Mouse (Mus musculus): ENCODE data around the gene Fam107b. TPM values are rescaled to one million over a fixed set of nuclear protein-coding genes. Genes with fewer than 3 reads are reported as not detected.
"Not testable (repeated sequence)": the region's sequence is repeated elsewhere in the genome, so short reads cannot be mapped to it uniquely, and the experiment has no call there.

Gene Fam107b
- polyA plus RNA-seq, 1 experiment from 2014 or later = 38.3 TPM

DNA sequence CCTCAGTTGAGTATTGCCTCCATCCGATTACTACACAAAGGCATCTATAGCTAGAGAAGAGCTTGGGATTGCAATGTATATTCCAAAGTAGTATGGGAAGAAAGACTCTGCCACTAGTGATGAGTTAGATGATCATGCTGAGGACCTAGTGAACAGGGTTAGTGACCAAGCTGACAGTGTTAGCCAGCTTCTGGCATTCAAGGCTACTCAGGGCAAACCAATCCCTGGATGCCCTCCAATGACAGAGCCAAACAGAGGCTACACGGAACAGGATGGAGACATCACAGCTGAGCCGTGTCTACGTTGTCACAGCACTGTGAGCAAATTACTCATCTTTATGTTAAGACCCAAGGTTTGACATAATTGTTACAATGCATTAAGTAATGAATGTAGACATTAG lies 138.3 kb downstream of the Fam107b start:
- Histone ChIP-seq H3K27ac (replicated peaks) (no peak overlapping the region), H3K4me2 (no peak overlapping the region), H3K27me3 (no peaks in the 10 kb centered on the region), H3K36me3 (no peaks in the 10 kb centered on the region), H3K9me3 (no peaks in the 10 kb centered on the region), H3K4me3 (no peak overlapping the region), H3K9ac (no peak overlapping the region), H3K4me1 (replicated peaks) (no peaks in the 10 kb centered on the region)
- WGBS = 89% methylated on average over 4 of the region's 4 CpGs
- no peak for ATAC-seq (ENCODE audit: low read depth)

DNA sequence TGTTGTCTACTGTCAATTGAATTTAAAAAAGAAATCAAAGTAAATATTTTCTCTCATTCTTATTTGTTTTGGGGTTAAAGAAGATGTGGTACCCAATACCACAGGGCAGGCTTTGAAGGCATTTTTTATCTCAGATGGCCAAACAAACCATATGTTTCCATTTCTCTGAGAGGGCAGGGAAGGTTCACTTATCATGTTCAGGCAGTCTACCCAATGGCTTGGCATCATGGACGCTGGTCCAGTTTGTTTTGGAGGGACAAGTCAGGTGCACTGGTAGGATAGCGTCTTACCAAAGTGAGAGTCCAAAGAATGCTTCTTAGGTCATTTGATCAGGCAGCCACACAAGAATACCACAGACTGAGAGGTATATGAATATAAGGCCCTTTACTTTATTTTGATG lies 139.6 kb downstream of the Fam107b start:
- no peak overlapping the region for H3K4me3 ChIP-seq
- H3K4me2 ChIP-seq = no peak overlapping the region
- no peak overlapping the region for H3K9ac ChIP-seq
- H3K27me3 ChIP-seq = no peaks in the 10 kb centered on the region
- WGBS = 92% methylated on average over 2 of the region's 2 CpGs
- H3K27ac ChIP-seq (replicated peaks) = no peak overlapping the region
- H3K4me1 ChIP-seq (replicated peaks) = peaks cover 9% of the 10 kb centered on the region
- no peaks in the 10 kb centered on the region for H3K9me3 ChIP-seq
- ATAC-seq (ENCODE audit: low read depth) = no peak
- no peaks in the 10 kb centered on the region for H3K36me3 ChIP-seq

DNA sequence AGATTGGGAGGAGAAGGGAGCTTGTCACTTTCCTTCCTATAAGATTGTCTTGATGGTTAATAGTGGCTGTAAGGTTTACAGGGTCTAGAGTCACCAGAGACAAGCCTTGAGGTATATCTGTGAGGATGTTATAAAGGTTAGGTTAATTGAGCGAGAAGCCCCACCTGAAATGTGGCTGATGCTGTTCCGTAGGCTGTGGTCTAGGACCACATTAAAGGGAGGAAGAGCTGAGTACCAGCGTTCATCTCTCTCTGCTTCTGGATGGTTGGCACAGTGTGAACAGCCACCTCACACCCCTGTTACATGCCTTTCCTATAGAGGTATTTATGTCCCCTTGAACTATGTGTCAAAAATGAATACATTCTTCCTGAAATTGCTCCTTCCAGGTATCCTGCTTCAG lies 140.2 kb downstream of the Fam107b start:
- no peak overlapping the region for H3K4me3 ChIP-seq
- no peak overlapping the region for H3K27ac ChIP-seq (replicated peaks)
- H3K36me3 ChIP-seq = no peaks in the 10 kb centered on the region
- H3K9ac ChIP-seq = no peak overlapping the region
- no peaks in the 10 kb centered on the region for H3K27me3 ChIP-seq
- H3K4me2 ChIP-seq = no peak overlapping the region
- H3K4me1 ChIP-seq (replicated peaks) = peaks cover 15% of the 10 kb centered on the region
- no peaks in the 10 kb centered on the region for H3K9me3 ChIP-seq
- 92% methylated on average over 3 of the region's 3 CpGs for WGBS
- ATAC-seq (ENCODE audit: low read depth) = no peak

DNA sequence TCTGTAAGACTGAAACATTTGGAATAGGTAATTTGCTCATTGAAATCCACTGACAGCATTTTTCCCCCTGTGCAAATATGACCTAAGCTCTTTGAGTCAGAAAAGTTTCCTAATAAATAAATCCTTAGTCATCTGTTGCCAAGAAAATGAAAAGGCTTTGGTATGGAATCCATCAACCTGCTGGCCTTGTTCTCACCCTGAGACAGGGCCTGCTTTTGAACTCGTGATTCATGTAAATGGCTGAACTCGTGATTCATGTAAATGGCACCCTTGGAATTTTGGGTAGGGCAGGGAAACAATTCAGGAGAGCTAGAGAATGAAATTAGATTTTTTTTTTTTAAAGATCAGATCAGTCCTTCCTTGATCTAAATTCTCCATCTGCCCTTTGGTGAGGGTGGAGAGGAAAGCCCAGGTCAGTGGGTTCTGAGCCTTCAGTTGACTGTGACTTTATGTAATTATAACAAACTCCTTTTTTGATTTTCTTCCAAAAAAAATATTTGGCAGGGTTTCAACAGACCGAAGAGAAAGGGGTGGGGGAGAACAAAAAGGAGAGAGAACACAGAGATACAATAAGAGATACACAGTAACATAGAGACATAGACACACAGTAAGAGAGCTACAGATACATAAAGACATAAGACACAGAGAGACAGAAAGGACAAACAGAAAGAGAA lies 142.2 kb downstream of the Fam107b start:
- Histone ChIP-seq H3K36me3 (no peaks in the 10 kb centered on the region), H3K9ac (no peak overlapping the region), H3K27me3 (no peaks in the 10 kb centered on the region), H3K9me3 (no peaks in the 10 kb centered on the region), H3K4me1 (replicated peaks) (peaks cover 35% of the 10 kb centered on the region), H3K4me3 (no peak overlapping the region), H3K27ac (replicated peaks) (0 out of 2 replicates have a peak overlapping the region, but pooled peaks have one; percentile 82), H3K4me2 (0 out of 2 replicates have a peak overlapping the region, but pooled peaks have one; percentile 68)
- ATAC-seq (ENCODE audit: low read depth) = peak; percentile 3; the same call in 1 of the 2 replicates
- WGBS = 63% methylated on average over 3 of the region's 3 CpGs

DNA sequence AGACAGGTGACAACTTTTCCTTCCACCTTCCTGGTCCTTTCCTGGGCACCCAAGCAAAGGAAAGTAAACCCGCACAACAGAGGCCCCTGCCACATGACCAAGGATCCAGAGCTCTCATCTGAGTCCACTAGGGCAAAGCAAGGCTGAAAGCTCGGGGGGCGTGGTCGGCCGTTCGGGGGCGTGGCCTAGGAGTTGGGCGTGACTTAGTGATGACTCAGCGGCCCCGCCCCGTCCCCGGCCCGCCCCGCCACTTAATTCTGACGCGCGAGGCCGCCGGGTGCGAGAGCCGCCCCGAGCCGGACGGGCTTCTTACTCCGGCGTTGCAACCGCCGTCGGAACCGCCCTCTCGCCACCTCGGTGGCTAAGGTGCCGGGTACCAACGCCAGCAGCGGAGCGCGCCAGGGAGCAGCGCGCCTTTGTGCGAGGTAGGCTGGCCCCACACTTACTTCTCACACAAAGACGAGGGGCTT lies 143.0 kb downstream of the Fam107b start:
- peak overlapping the region; percentile 81 for H3K4me3 ChIP-seq
- H3K9me3 ChIP-seq = no peaks in the 10 kb centered on the region
- H3K27ac ChIP-seq (replicated peaks) = peak overlapping the region; percentile 82
- peaks cover 37% of the 10 kb centered on the region for H3K4me1 ChIP-seq (replicated peaks)
- ATAC-seq (ENCODE audit: low read depth) = peak; percentile 95
- peak overlapping the region; percentile 68 for H3K4me2 ChIP-seq
- under 1% methylated on average over 41 of the region's 41 CpGs for WGBS
- H3K9ac ChIP-seq = peak overlapping the region; percentile 96
- no peaks in the 10 kb centered on the region for H3K36me3 ChIP-seq
- H3K27me3 ChIP-seq = no peaks in the 10 kb centered on the region

DNA sequence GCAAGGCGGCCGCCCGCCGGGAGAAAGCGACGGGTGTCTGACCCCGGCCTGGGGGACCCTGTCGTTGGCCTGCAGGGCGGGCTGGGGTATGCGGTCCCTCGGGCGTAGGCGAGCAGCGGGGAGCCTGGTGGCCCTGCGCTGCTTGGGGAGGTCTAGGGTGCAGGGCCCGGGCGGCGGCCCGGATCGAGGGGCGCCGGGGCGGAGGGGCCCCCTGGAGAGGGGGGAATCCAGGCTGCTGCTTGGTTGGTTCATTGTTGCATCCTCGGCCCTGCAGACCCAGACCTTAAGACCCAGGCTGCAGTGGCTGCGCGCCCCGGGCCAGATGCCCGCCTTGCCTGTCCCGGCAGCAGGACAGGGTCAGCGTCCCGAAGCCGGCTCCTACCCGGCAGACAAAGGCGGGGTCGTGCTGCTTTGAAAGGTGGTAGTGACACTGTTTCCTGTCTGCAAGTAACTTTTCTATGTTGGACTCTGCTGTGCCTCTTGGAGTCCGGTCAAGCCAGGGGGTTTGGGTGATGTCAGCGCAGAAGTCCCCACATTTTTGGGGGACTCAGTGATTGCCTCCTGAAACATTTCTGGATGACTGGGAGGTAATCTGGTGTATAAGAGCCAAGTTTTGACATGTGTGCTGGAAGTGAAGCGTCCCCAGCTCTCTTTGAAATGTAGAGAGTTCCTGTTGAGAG lies 143.5 kb downstream of the Fam107b start:
- H3K27ac ChIP-seq (replicated peaks) = peak overlapping the region; percentile 82
- H3K36me3 ChIP-seq = no peaks in the 10 kb centered on the region
- WGBS = 1% methylated on average over 37 of the region's 38 CpGs
- no peaks in the 10 kb centered on the region for H3K9me3 ChIP-seq
- H3K4me3 ChIP-seq = peak overlapping the region; percentile 81
- H3K4me1 ChIP-seq (replicated peaks) = peaks cover 37% of the 10 kb centered on the region
- H3K27me3 ChIP-seq = no peaks in the 10 kb centered on the region
- peak overlapping the region; percentile 96 for H3K9ac ChIP-seq
- peak overlapping the region; percentile 68 for H3K4me2 ChIP-seq
- peak; percentile 84 for ATAC-seq (ENCODE audit: low read depth)

DNA sequence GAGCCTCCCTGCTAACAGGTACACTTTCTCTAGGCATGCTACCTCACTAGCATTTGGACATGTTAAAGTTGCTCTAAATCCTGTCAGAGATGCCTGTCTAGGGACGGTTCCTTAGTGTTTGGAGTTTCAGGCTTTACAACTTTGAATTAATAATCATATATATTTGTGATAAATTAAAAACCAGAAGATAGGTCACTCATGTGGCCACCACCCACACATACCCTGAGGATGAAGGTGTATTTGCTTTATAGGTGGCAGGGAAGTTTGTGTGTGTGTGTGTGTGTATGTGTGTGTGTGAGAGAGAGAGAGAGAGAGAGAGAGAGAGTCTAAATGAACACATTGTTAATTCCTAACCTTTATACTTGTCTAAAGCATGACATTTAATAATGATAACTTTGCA lies 144.2 kb downstream of the Fam107b start:
- H3K4me3 ChIP-seq = peak overlapping the region; percentile 81
- H3K27ac ChIP-seq (replicated peaks) = no peak overlapping the region
- H3K27me3 ChIP-seq = no peaks in the 10 kb centered on the region
- no peak for ATAC-seq (ENCODE audit: low read depth)
- peak overlapping the region; percentile 68 for H3K4me2 ChIP-seq
- H3K36me3 ChIP-seq = no peaks in the 10 kb centered on the region
- WGBS = 33% methylated on average over 1 of the region's 1 CpGs
- H3K9me3 ChIP-seq = no peaks in the 10 kb centered on the region
- peak overlapping the region; percentile 96 for H3K9ac ChIP-seq
- peaks cover 37% of the 10 kb centered on the region for H3K4me1 ChIP-seq (replicated peaks)

DNA sequence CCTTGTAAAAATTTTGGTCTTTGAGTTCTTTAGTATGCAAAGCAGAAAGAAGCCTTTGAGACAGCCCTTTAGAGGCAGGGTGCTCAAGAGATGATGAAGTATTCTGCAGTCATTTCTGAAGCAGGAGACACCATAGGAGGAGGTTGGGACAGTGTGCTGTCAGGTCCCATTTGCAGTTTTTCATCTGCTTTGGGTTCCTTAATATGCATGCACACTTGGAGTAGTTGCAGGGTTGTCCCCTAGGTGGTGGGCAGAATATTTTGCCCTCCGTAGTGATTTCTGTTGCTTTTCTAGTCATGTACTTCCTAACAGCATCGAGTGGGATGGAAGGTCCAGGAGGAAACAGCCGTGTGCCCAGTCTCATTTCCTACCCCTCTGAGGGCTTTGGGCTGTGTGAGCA lies 145.1 kb downstream of the Fam107b start:
- 72% methylated on average over 3 of the region's 3 CpGs for WGBS
- no peak overlapping the region for H3K9ac ChIP-seq
- peaks cover 37% of the 10 kb centered on the region for H3K4me1 ChIP-seq (replicated peaks)
- no peaks in the 10 kb centered on the region for H3K27me3 ChIP-seq
- H3K36me3 ChIP-seq = no peaks in the 10 kb centered on the region
- no peaks in the 10 kb centered on the region for H3K9me3 ChIP-seq
- H3K27ac ChIP-seq (replicated peaks) = no peak overlapping the region
- H3K4me3 ChIP-seq = no peak overlapping the region
- peak overlapping the region; percentile 68 for H3K4me2 ChIP-seq
- no peak for ATAC-seq (ENCODE audit: low read depth)

DNA sequence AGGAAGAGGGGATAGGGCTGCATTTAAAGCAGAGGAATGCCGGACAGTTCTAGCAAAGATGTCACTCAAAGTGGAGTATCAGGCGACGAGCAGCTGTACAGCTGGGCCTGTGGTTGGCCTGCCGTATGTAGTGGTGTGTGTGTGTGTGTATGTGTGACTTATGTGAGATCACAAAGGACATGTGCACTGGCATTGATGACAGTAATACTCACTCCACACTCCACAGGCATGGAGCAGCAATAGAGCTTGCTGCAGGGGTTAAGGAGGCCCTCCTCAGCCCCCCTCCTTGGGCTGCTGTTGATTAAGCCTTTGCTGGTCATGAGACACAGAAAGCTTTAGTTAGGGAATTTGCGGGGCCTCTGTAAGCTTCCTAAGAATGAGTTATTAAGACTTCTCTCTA lies 147.0 kb downstream of the Fam107b start:
- Histone ChIP-seq H3K4me3 (no peak overlapping the region), H3K9ac (no peak overlapping the region), H3K4me2 (no peak overlapping the region), H3K27ac (replicated peaks) (no peak overlapping the region), H3K36me3 (no peaks in the 10 kb centered on the region), H3K9me3 (no peaks in the 10 kb centered on the region), H3K27me3 (no peaks in the 10 kb centered on the region), H3K4me1 (replicated peaks) (peaks cover 44% of the 10 kb centered on the region)
- no peak for ATAC-seq (ENCODE audit: low read depth)
- 77% methylated on average over 5 of the region's 5 CpGs for WGBS

DNA sequence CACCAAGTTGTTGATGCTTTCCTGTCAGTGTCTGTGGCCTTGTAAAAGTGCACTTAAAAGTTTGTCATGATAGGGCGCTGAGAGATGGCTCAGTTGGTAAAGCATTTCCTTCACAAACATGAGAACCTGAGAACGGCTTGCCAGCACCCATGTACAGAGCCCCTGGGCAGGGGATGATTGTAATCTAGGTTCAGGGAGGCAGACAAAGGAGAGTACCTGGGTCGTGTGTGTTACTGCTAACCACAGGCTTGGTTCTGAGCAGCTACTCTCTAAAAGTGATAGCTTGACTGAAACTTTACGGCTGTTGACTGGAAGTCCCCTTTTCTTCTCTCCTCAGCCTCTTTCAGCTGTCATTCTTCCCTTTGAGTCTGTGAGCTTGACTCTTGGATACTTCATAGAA lies 147.6 kb downstream of the Fam107b start:
- H3K4me3 ChIP-seq = no peak overlapping the region
- no peaks in the 10 kb centered on the region for H3K9me3 ChIP-seq
- ATAC-seq (ENCODE audit: low read depth) = no peak
- H3K27me3 ChIP-seq = no peaks in the 10 kb centered on the region
- 81% methylated on average over 4 of the region's 4 CpGs for WGBS
- peaks cover 45% of the 10 kb centered on the region for H3K4me1 ChIP-seq (replicated peaks)
- no peaks in the 10 kb centered on the region for H3K36me3 ChIP-seq
- no peak overlapping the region for H3K9ac ChIP-seq
- H3K27ac ChIP-seq (replicated peaks) = no peak overlapping the region
- H3K4me2 ChIP-seq = no peak overlapping the region

DNA sequence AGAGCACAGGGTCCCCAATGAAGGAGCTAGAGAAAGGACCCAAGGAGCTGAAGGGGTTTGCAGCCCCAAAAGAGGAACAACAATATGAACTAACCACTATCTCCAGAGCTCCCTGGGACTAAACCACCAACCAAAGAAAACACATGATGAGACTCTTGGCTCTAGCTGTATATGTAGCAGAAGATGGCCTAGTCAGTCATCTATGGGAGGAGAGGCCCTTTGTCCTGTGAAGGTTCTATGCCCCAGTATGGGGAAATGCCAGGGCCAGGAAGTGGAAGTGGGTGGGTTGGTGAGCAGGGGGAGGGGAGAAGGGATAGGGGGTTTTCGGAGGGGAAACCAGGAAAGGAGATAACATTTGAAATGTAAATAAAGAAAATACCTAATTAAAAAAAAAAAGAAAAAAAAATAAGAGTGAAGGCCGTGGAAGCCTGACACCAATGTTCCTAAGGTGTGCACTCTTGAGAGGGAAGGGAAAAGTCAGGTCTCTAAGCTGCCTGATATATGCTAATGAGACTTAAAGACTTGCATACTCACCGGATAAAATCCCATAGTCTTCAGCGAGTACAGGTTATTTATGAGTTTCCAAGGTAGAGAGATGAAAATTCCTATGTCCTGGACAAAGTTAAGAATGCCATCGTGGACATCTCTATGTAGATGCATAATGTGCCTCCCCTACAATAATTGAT lies 149.3 kb downstream of the Fam107b start:
- WGBS = 87% methylated on average over 5 of the region's 5 CpGs
- H3K4me2 ChIP-seq; H3K27ac ChIP-seq (replicated peaks); H3K9ac ChIP-seq; H3K27me3 ChIP-seq; H3K4me3 ChIP-seq; H3K36me3 ChIP-seq; ATAC-seq (ENCODE audit: low read depth); H3K9me3 ChIP-seq: not testable (repeated sequence)
- peaks cover 39% of the 10 kb centered on the region for H3K4me1 ChIP-seq (replicated peaks)

DNA sequence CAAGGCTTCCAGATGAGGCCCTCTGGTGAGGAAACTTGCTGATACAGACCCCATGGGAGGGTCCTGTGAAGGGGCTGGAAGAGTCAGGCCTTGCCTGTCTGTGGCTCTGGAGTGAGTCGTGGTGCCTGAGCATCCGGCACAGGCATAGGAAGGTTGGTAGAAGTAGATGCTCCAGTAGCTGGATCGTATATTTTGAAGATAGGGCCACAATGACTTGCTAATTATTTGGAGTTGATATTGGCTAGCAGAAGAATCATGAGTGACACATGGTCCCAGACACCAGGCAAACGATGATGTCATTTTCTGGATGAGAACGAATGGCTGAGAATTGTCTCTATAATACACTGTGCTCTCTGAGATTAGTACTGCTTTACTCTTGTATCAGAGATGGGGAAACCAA lies 150.8 kb downstream of the Fam107b start:
- Histone ChIP-seq H3K4me3 (no peak overlapping the region), H3K9me3 (no peaks in the 10 kb centered on the region), H3K4me1 (replicated peaks) (peaks cover 25% of the 10 kb centered on the region), H3K27ac (replicated peaks) (no peak overlapping the region), H3K4me2 (no peak overlapping the region), H3K27me3 (no peaks in the 10 kb centered on the region), H3K9ac (no peak overlapping the region), H3K36me3 (no peaks in the 10 kb centered on the region)
- ATAC-seq (ENCODE audit: low read depth) = no peak
- WGBS = 90% methylated on average over 5 of the region's 5 CpGs

All from neural tube, embryonic 13.5 days (tissue).